28 mouse cellular contexts compared by ENCODE assay signal in the genomic region with DNA sequence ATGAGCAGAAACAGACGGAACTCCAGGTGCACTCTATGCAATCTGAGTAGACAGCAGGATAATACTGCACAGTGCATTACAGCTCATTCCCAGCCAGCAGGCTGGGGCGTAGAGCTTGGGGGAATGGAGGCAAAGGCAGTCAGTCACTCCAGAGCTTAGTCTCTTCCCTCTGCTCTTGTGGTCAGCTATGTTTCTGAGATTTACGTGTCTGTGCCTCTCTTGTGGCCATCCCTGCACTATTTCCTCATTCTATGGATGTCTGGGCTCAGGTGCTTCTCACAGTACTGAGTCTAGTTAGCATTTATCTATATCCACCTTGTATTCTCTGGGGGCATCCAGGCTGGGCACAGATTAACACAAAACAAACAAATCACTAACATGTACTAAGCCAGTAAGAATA.
"Had no signal": no experiment of that assay in that cellular context is flagged by ENCODE, and none has a peak within 500 bp of the region (broad histone marks: within the 10 kb centered on the region; RNA-seq: fewer than 3 reads in every experiment).

No protein-coding gene starts in this region.

- ATAC-seq: forebrain, embryonic 13.5 days; forebrain, embryonic 14.5 days; forebrain, embryonic 15.5 days; forebrain, embryonic 16.5 days; forebrain, postnatal 0 days had no signal

- H3K4me2 ChIP-seq: embryonic facial prominence, embryonic 12.5 days; embryonic facial prominence, embryonic 13.5 days; embryonic facial prominence, embryonic 15.5 days; forebrain, embryonic 12.5 days; forebrain, embryonic 13.5 days; forebrain, embryonic 15.5 days had no signal

- H3K9me3 ChIP-seq: embryonic facial prominence, embryonic 10.5 days; embryonic facial prominence, embryonic 12.5 days; embryonic facial prominence, embryonic 13.5 days; embryonic facial prominence, embryonic 15.5 days; forebrain, embryonic 12.5 days; forebrain, embryonic 13.5 days; forebrain, embryonic 15.5 days had no signal

- H3K27me3 ChIP-seq: embryonic facial prominence, embryonic 12.5 days; embryonic facial prominence, embryonic 13.5 days; embryonic facial prominence, embryonic 15.5 days; forebrain, embryonic 13.5 days; forebrain, embryonic 15.5 days had no signal

- H3K36me3 ChIP-seq: embryonic facial prominence, embryonic 10.5 days; embryonic facial prominence, embryonic 12.5 days; embryonic facial prominence, embryonic 13.5 days; embryonic facial prominence, embryonic 15.5 days; forebrain, embryonic 12.5 days; forebrain, embryonic 15.5 days had no signal

- H3K9ac ChIP-seq: embryonic facial prominence, embryonic 12.5 days; embryonic facial prominence, embryonic 13.5 days; embryonic facial prominence, embryonic 15.5 days; forebrain, embryonic 12.5 days; forebrain, embryonic 13.5 days; forebrain, embryonic 15.5 days; forebrain, postnatal 0 days had no signal

- H3K27ac ChIP-seq: embryonic facial prominence, embryonic 10.5 days; embryonic facial prominence, embryonic 12.5 days; embryonic facial prominence, embryonic 13.5 days; embryonic facial prominence, embryonic 15.5 days; forebrain, embryonic 12.5 days; forebrain, embryonic 13.5 days; forebrain, embryonic 15.5 days; gastrocnemius, adult 2 months; heart, adult 2 months had no signal

- DNase-seq: cerebellum, adult 18-20 months; cerebellum, adult 2 months; cerebellum, adult 8-10 months; cerebellum, adult 9-10 months; cerebellum, adult 9-11 months; cerebellum, postnatal 10 days; cerebellum, postnatal 14 days; cerebellum, postnatal 25 days; cerebellum, postnatal 36 days; embryo, embryonic 11 days; forebrain, postnatal 0 days; gastrocnemius, adult 2 months; gastrocnemius, postnatal 10 days; gastrocnemius, postnatal 14 days; gastrocnemius, postnatal 25 days; gastrocnemius, postnatal 36 days; heart, adult 18-20 months; heart, adult 2 months had no signal

- H3K4me3 ChIP-seq: embryonic facial prominence, embryonic 10.5 days; embryonic facial prominence, embryonic 12.5 days; embryonic facial prominence, embryonic 13.5 days; embryonic facial prominence, embryonic 15.5 days; erythroblast, embryonic 14.5 days; forebrain, embryonic 12.5 days; forebrain, embryonic 13.5 days; forebrain, embryonic 15.5 days; gastrocnemius, adult 2 months; heart, adult 2 months had no signal
